Mouse (Mus musculus): ENCODE data around the gene Afap1.

The Afap1 gene

GRCm38 (mm10) chr5:35893093-35893804 is at the start of gene Afap1:
Gene Afap1 (plus strand): TSS chr5:35893319.
- DNase-seq (ENCODE audit: low spot score), result peak; percentile 100

- no peak for DNase-seq (ENCODE audit: low spot score)
These were observed 41.6 kb upstream of the Afap1 start for GRCm38 (mm10) chr5:35851485-35851884.

DNA sequence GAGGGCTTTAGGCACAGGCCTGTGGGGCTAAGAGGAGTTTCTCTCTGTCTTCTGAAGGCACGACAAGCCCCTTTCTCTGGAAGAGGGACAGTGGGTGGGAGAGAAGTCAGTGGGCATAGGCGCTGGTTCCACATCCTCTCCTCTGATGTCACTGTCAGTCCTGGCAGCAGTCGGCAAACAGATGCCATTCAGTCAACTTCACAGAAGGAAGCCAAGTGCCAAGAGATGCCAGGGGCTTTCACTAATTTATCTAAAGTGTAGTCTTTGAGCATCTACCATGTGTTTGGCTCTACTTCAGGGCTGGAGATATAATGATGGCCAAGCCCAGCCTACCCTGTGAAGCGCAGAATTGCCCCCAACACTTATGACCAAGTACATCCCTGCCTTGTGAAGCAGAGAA is 39.7 kb upstream of the Afap1 start:
- no peak for DNase-seq (ENCODE audit: low spot score)

- no peak for DNase-seq (ENCODE audit: low spot score)
These were observed 36.9 kb upstream of the Afap1 start for GRCm38 (mm10) chr5:35856245-35856644.

DNA sequence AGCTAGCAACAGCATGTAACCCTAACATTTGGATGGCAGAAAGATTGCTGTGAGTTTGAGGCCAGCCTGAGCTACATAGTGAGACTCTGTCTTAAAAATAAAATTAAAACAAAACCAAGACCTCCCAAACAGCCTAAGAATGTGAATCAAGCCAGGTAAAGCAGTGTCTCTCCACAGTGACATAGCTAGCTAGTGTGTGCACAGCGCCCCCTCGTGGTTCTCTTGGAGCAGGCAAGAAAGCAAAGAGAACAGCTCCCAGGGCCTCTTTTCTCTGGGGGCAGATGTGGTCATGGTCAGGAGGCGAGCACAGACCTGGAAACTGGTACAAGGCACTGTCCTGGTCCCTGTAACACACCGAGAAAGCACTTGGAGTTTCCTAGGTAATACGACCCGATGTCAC is 35.0 kb upstream of the Afap1 start:
- peak; percentile 68 for DNase-seq (ENCODE audit: low spot score)

- DNase-seq (ENCODE audit: low spot score), result no peak
These were observed 31.7 kb upstream of the Afap1 start for GRCm38 (mm10) chr5:35861456-35861855.

- DNase-seq (ENCODE audit: low spot score), result no peak
These were observed 23.1 kb upstream of the Afap1 start for GRCm38 (mm10) chr5:35869973-35870372.

GRCm38 (mm10) chr5:35870408-35871012 is 22.6 kb upstream of the Afap1 start:
- peak; percentile 64 for DNase-seq (ENCODE audit: low spot score)

DNA sequence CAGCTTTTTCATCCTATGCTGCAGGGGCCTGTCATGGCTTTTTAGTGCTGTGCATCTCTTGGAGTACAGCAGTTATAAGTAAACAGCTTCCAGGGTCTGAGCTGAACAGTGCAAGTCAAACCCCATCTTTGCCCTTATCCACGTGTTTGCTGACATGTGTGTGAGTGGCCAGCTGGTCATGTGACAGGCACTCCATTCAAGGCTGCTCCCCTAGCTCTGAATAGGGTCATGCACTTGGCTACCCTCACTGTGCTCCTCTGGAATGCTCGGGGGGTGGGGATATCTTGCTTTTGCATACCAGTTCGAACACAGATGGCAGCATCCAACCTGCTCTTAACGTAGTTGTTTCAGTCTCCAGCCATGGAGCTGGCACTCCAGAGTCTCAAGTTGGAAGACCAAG is 19.7 kb upstream of the Afap1 start:
- no peak for DNase-seq (ENCODE audit: low spot score)

DNA sequence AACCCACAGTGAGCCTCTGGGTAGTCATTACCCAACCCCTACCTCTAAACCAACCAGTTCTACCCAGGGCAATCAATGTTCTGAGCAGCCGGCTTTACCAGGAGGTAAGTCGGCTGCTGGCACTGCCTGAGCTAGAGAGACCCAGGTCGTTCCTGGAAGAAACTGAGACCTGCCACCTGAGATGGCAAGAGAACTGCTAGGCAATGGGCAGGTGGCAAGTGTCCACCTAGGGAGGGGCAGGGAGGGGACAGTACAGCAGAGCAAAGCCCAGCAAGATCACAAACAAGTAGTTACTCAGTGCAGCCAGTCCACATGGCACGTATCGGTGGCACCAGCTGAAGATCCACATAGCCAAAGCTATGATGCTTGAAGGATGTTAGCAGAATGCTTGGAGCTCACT is 16.9 kb upstream of the Afap1 start:
- no peak for DNase-seq (ENCODE audit: low spot score)

DNA sequence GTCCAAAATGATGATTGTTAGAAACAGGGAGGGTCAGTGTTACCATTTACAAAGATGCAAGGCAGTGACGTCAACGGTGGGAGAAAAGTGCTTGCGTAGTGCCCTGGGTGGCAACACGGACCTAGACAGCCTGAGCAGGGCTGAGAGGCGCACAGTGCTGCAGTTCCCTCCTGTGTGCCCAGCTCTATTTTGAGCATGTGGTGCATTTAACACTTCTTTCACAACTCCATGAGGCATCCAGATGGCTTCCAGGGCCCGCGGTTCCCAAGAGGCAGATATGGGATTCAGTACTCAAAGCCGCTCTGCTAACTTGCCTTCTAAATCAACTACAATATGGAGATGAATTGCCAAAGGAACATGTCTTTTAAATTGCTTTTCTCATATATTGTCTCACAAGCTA is 13.9 kb upstream of the Afap1 start:
- no peak for DNase-seq (ENCODE audit: low spot score)

- DNase-seq (ENCODE audit: low spot score), result no peak
These were observed 10.7 kb upstream of the Afap1 start for GRCm38 (mm10) chr5:35882391-35882790.

DNA sequence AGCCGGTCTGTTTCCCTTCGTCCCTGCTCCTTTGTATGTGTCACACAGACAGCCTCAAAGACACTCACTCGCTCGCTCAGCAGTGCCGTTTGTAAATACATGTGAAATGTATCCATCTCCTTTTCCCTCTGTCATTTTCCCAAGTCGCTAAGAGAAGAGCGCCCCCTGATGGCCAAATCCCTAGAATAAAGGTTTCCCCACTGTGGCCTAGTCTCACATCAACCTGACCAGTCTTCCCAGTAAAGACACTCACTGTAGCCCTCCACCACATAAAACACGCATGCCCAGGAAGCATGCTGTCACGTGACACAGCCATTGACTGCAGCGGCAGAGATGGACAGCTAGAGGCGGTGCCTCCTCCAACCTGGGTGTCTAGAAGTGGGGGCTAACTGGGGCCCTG is 8.9 kb upstream of the Afap1 start:
- DNase-seq (ENCODE audit: low spot score), result no peak

- DNase-seq (ENCODE audit: low spot score), result no peak
These were observed 8.4 kb upstream of the Afap1 start for GRCm38 (mm10) chr5:35884689-35885088.

GRCm38 (mm10) chr5:35888959-35889358 is 4.2 kb upstream of the Afap1 start:
- DNase-seq (ENCODE audit: low spot score), result no peak

DNA sequence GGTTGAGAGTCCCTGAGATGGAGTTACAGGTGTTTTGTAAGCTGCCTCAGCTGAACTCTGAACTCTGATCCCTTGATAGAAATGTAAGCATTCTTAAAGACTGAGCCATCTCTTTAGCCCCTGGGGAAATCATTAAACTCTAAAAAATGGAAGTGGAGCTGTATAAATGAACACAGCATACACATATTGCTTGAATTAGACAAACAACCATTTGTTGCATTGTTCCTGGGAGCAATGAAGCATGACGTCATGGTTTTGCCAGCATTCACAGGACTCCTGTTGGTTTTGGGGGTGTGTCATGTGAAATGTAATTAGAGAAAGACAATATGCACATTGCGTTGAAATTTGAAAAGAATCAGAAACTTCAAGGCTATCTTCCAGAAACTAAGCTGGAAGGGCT is 3.5 kb upstream of the Afap1 start:
- no peak for DNase-seq (ENCODE audit: low spot score)

DNA sequence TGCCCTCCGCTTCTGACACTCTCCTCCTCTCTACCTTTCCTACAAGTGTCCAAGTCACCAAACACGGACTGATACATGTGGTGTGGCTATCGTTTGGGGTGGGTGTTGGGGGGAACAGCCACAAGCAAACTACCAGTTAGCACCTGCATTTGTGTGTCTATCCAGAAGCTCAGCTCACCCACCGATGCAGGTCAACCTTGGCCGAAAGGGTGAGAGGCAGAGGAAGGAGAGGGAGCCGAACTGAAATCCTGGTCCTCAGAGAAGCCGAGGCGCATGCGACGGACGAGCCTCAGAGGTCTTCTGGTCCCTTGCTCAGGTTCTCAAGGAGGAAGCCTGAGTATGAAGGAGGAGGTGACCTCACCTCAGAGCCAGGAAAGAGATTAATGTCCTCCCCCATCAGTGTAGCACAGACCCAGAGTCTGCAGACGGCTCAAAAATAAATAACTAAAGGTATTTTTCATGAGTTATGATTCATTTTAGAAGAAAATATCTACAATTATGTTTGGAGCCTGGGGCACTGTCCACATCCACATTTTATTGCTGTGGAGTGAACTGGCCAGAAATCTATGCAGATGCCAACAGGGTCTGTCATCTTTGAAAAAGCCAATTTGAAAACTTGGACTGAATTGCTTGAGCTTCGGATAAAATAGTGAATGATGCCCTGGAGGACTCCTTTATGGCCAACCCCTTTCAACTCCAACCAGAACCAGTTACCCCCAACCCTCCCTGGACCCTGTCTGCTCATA is 2.0 kb upstream of the Afap1 start:
- no peak for DNase-seq (ENCODE audit: low spot score)

GRCm38 (mm10) chr5:35892363-35892762 is 756 bp upstream of the Afap1 start:
- no peak for DNase-seq (ENCODE audit: low spot score)

- peak; percentile 71 for DNase-seq (ENCODE audit: low spot score)
These were observed 714 bp downstream of the Afap1 start for GRCm38 (mm10) chr5:35893805-35894260.

DNA sequence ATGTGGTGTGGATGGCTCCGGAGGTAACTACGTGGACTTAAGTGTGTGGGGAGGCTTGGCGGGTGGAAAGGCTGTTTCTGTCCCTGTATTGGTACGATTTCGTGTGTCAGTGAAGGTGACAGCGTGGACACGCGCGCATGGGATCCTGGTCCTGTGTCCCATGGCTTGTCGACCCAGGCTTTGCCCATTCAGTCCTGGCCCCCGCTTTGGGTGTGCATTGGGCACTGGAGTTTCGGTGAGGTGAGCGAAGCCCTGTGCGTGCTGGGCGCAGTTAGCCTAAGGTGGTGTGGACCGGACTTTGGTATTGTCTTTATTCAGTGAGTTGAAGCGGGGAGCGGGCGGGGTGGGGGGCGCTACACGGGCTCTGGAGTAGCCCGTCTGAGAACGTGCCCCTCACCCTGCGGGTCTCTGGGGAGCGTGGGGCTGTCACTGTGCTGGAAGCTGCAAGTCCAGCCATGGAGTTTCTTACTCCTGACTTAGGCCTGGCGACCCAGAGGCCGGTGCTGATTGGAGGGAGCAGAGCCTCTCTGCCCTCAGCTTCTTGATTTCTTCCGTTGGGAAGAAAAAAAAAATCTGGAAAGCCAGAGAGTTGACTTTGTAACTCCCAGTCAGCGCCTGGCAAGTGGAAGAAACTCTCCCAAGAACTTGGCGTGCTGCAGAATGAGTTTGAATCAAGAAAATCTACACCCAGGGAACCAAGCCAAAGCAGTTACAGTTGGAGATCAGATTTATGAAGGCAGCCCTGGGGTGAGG is 1.4 kb downstream of the Afap1 start:
- no peak for DNase-seq (ENCODE audit: low spot score)

DNA sequence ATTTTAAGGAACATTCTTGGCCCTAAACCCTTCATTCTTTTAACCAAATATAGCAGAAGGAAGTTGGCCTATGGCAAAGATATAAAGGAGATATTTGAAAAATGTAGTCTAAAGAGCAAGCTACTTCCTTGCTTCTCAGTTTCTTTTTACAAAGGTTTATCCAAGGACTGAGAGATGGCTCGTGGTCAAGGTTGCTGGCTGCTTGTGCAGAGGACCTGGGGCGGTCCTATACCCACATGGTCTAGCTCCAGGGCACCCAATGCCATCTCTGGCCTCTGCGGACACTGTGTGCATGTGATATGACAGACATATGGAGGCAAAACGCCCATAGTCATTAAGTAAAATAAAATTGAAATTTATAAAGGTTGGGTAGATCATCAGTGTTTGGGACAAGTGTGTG is 2.8 kb downstream of the Afap1 start:
- DNase-seq (ENCODE audit: low spot score), result no peak

GRCm38 (mm10) chr5:35896556-35896955 is 3.4 kb downstream of the Afap1 start:
- DNase-seq (ENCODE audit: low spot score), result no peak
